Mouse (Mus musculus): ENCODE measurements around the gene Ppp1r18. TPM values are rescaled to one million over a fixed set of nuclear protein-coding genes. Genes with fewer than 3 reads are reported as not detected.

Gene Ppp1r18
- polyA plus RNA-seq, 1 experiment from 2014 or later = 20.1 TPM

GRCm38 (mm10) chr17:35900636-35901035 is 35.2 kb downstream of the Ppp1r18 start:
- Histone ChIP-seq H3K4me1 (ENCODE audit: control insufficient read depth, insufficient read depth, low read length) (peaks cover 29% of the 10 kb centered on the region), H3K36me3 (ENCODE audit: control insufficient read depth, insufficient read depth) (peaks cover 2% of the 10 kb centered on the region; the same call in 1 of the 2 replicates), H3K9ac (ENCODE audit: low read length) (no peak overlapping the region), H3K4me2 (ENCODE audit: low read depth, low read length) (no peak overlapping the region), H3K9me3 (replicated peaks; ENCODE audit: control insufficient read depth, low read length) (no peaks in the 10 kb centered on the region), H3K27me3 (ENCODE audit: control insufficient read depth, insufficient read depth, low read length) (no peaks in the 10 kb centered on the region), H3K4me3 (ENCODE audit: low read length) (no peak overlapping the region), H3K27ac (ENCODE audit: low read length) (no peak overlapping the region)
- ATAC-seq (replicated peaks; ENCODE audit: extremely low read depth, insufficient read depth, low FRiP score) = no peak
- WGBS = 74% methylated on average over 3 of the region's 3 CpGs

DNA sequence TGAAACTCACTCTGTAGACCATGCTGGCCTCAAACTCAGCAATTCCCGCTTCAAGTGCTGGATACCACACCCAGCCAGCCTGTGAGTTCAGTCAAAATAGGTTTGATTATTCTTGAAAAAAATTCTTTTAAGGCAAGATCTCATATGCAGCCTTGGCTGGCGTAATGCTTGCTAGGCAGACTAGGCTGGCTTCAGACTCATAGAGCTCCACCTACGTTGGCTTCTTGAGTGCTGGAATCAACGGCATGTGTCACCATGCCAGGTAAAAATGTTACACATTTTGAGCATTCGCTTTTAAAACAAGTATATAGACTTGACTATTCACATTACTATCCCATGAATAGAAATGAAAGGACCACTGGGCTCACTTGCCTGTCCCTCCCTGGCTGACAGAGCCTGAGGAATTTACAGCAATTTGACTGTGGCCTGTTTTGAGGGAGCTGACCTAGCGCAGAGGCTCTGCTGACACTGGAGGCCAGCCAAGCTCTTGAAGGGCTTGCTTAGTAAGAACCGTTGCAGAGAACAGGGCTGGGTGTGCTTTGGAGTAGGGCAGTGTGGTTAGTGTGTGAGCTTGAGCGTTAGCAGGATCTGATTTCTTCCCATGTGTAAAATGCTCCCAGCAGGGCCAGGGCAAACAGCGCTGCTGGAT is 38.1 kb downstream of the Ppp1r18 start:
- H3K9me3 ChIP-seq (replicated peaks; ENCODE audit: control insufficient read depth, low read length) = no peaks in the 10 kb centered on the region
- H3K4me1 ChIP-seq (ENCODE audit: control insufficient read depth, insufficient read depth, low read length) = peaks cover 19% of the 10 kb centered on the region
- peaks cover 8% of the 10 kb centered on the region; the same call in 1 of the 2 replicates for H3K36me3 ChIP-seq (ENCODE audit: control insufficient read depth, insufficient read depth)
- 62% methylated on average over 9 of the region's 9 CpGs for WGBS
- H3K4me2 ChIP-seq (ENCODE audit: low read depth, low read length) = no peak overlapping the region
- ATAC-seq (replicated peaks; ENCODE audit: extremely low read depth, insufficient read depth, low FRiP score) = peak; percentile 83
- peak overlapping the region; percentile 87 for H3K27ac ChIP-seq (ENCODE audit: low read length)
- H3K9ac ChIP-seq (ENCODE audit: low read length) = peak overlapping the region; percentile 58
- no peaks in the 10 kb centered on the region for H3K27me3 ChIP-seq (ENCODE audit: control insufficient read depth, insufficient read depth, low read length)
- no peak overlapping the region for H3K4me3 ChIP-seq (ENCODE audit: low read length)

- Histone ChIP-seq H3K4me3 (ENCODE audit: low read length) (no peak overlapping the region), H3K4me2 (ENCODE audit: low read depth, low read length) (no peak overlapping the region), H3K27me3 (ENCODE audit: control insufficient read depth, insufficient read depth, low read length) (no peaks in the 10 kb centered on the region), H3K9me3 (replicated peaks; ENCODE audit: control insufficient read depth, low read length) (no peaks in the 10 kb centered on the region), H3K27ac (ENCODE audit: low read length) (peak overlapping the region; percentile 87), H3K9ac (ENCODE audit: low read length) (peak overlapping the region; percentile 58), H3K4me1 (ENCODE audit: control insufficient read depth, insufficient read depth, low read length) (peaks cover 23% of the 10 kb centered on the region), H3K36me3 (ENCODE audit: control insufficient read depth, insufficient read depth) (peaks cover 8% of the 10 kb centered on the region; the same call in 1 of the 2 replicates)
- ATAC-seq (replicated peaks; ENCODE audit: extremely low read depth, insufficient read depth, low FRiP score) = 0 out of 2 replicates have a peak, but pooled peaks have one; percentile 8
- WGBS = 48% methylated on average over 4 of the region's 4 CpGs
Measured at GRCm38 (mm10) chr17:35903992-35904355, 38.6 kb downstream of the Ppp1r18 start.

DNA sequence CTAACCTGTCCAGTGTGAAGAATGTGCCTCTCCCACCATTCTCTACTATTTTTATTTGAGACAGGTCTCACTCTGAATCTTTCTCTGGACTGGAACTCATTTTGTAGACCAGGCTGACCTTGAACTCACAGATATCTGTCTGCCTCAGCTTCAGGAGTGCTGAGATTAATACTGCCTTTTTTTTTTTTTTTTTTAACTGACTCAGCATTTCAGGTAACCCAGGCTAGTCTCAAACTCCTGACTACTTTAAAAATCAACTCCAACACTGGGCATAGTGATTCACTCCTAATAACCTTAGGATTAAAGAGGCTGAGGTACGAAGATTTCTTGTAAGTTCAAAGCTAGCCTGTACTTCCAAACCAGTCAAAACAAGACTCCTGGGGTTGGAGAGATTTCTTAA is 40.2 kb downstream of the Ppp1r18 start:
- WGBS = 88% methylated on average over 1 of the region's 1 CpGs
- Histone ChIP-seq H3K9ac (ENCODE audit: low read length) (no peak overlapping the region), H3K27ac (ENCODE audit: low read length) (no peak overlapping the region), H3K4me2 (ENCODE audit: low read depth, low read length) (no peak overlapping the region), H3K4me3 (ENCODE audit: low read length) (no peak overlapping the region), H3K4me1 (ENCODE audit: control insufficient read depth, insufficient read depth, low read length) (peaks cover 30% of the 10 kb centered on the region), H3K27me3 (ENCODE audit: control insufficient read depth, insufficient read depth, low read length) (no peaks in the 10 kb centered on the region), H3K36me3 (ENCODE audit: control insufficient read depth, insufficient read depth) (peaks cover 8% of the 10 kb centered on the region; the same call in 1 of the 2 replicates), H3K9me3 (replicated peaks; ENCODE audit: control insufficient read depth, low read length) (no peaks in the 10 kb centered on the region)
- no peak for ATAC-seq (replicated peaks; ENCODE audit: extremely low read depth, insufficient read depth, low FRiP score)

DNA sequence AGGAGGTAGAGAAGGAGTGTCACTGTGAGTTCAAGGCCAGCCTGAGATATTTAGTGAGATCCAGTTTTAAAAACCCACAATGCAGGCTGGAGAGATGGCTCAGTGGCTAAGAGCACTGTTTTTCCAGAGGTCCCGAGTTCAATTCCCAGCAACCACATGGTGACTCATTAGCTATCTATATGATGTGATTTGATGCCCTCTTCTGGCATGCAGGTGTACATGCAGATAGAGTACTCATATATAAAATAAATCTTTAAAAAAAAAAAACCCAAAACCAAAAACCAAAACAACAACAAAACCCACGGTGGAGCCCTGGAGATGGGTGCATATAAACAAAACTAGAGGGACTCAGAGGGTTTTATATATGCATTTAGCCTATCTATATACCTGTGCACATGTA is 42.2 kb downstream of the Ppp1r18 start:
- H3K4me1 ChIP-seq (ENCODE audit: control insufficient read depth, insufficient read depth, low read length) = peaks cover 28% of the 10 kb centered on the region
- H3K4me3 ChIP-seq (ENCODE audit: low read length) = no peak overlapping the region
- ATAC-seq (replicated peaks; ENCODE audit: extremely low read depth, insufficient read depth, low FRiP score) = no peak
- H3K9ac ChIP-seq (ENCODE audit: low read length) = no peak overlapping the region
- no peaks in the 10 kb centered on the region for H3K9me3 ChIP-seq (replicated peaks; ENCODE audit: control insufficient read depth, low read length)
- no peak overlapping the region for H3K4me2 ChIP-seq (ENCODE audit: low read depth, low read length)
- H3K27ac ChIP-seq (ENCODE audit: low read length) = no peak overlapping the region
- no peaks in the 10 kb centered on the region for H3K27me3 ChIP-seq (ENCODE audit: control insufficient read depth, insufficient read depth, low read length)
- WGBS = 70% methylated on average over 2 of the region's 2 CpGs
- H3K36me3 ChIP-seq (ENCODE audit: control insufficient read depth, insufficient read depth) = peaks cover 15% of the 10 kb centered on the region

- 21% methylated on average over 20 of the region's 20 CpGs for WGBS
- no peaks in the 10 kb centered on the region for H3K9me3 ChIP-seq (replicated peaks; ENCODE audit: control insufficient read depth, low read length)
- H3K4me3 ChIP-seq (ENCODE audit: low read length) = peak overlapping the region; percentile 81
- H3K4me1 ChIP-seq (ENCODE audit: control insufficient read depth, insufficient read depth, low read length) = peaks cover 12% of the 10 kb centered on the region
- peak overlapping the region; percentile 84 for H3K27ac ChIP-seq (ENCODE audit: low read length)
- ATAC-seq (replicated peaks; ENCODE audit: extremely low read depth, insufficient read depth, low FRiP score) = peak; percentile 19
- H3K4me2 ChIP-seq (ENCODE audit: low read depth, low read length) = peak overlapping the region; percentile 74
- peak overlapping the region; percentile 82 for H3K9ac ChIP-seq (ENCODE audit: low read length)
- H3K27me3 ChIP-seq (ENCODE audit: control insufficient read depth, insufficient read depth, low read length) = no peaks in the 10 kb centered on the region
- peaks cover 23% of the 10 kb centered on the region for H3K36me3 ChIP-seq (ENCODE audit: control insufficient read depth, insufficient read depth)
Measured at GRCm38 (mm10) chr17:35909186-35909918, 44.0 kb downstream of the Ppp1r18 start.

- H3K27ac ChIP-seq (ENCODE audit: low read length) = peak within 1 kb of the TSS; percentile 84
Measured at GRCm38 (mm10) chr17:35909919-35910369, 44.6 kb downstream of the Ppp1r18 start, which contains the start of gene Atat1. Atat1 (minus strand) TSS chr17:35910075.

DNA sequence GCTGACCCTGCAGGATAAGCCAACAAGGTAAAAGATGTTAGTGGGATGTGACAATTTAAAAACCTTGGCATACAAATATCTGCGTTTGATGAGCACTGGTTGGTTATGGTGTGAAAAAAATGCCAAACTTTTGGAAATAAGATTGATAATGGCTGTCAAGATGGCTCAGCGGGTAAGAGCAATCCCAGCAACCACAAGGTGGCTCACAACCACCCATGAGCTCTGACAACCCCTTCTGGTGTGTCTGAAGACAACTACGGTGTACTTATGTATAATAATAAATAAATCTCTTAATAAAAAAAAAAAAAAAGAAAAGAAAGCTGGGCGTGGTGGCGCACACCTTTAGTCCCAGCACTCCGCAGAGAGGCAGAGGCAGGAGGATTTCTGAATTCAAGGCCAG is 49.6 kb downstream of the Ppp1r18 start:
- Histone ChIP-seq H3K27me3 (ENCODE audit: control insufficient read depth, insufficient read depth, low read length) (no peaks in the 10 kb centered on the region), H3K27ac (ENCODE audit: low read length) (no peak overlapping the region), H3K9ac (ENCODE audit: low read length) (no peak overlapping the region), H3K36me3 (ENCODE audit: control insufficient read depth, insufficient read depth) (peaks cover 17% of the 10 kb centered on the region), H3K4me3 (ENCODE audit: low read length) (peak overlapping the region; percentile 72; the same call in 1 of the 2 replicates), H3K4me1 (ENCODE audit: control insufficient read depth, insufficient read depth, low read length) (peaks cover 20% of the 10 kb centered on the region), H3K4me2 (ENCODE audit: low read depth, low read length) (peak overlapping the region; percentile 74), H3K9me3 (replicated peaks; ENCODE audit: control insufficient read depth, low read length) (no peaks in the 10 kb centered on the region)
- WGBS = 76% methylated on average over 6 of the region's 6 CpGs
- ATAC-seq (replicated peaks; ENCODE audit: extremely low read depth, insufficient read depth, low FRiP score) = no peak

More at GRCm38 (mm10) chr17:35909919-35910369, 44.6 kb downstream of the Ppp1r18 start, which contains the start of gene Atat1:
- ATAC-seq (replicated peaks; ENCODE audit: extremely low read depth, insufficient read depth, low FRiP score) = peak; percentile 75
- Histone ChIP-seq H3K9me3 (replicated peaks; ENCODE audit: control insufficient read depth, low read length) (no peaks in the 10 kb centered on the region), H3K9ac (ENCODE audit: low read length) (peak within 1 kb of the TSS; percentile 82), H3K4me2 (ENCODE audit: low read depth, low read length) (peak within 1 kb of the TSS; percentile 74), H3K4me3 (ENCODE audit: low read length) (peak within 1 kb of the TSS; percentile 81), H3K27me3 (ENCODE audit: control insufficient read depth, insufficient read depth, low read length) (no peaks in the 10 kb centered on the region), H3K4me1 (ENCODE audit: control insufficient read depth, insufficient read depth, low read length) (peaks cover 14% of the 10 kb centered on the region), H3K36me3 (ENCODE audit: control insufficient read depth, insufficient read depth) (peaks cover 25% of the 10 kb centered on the region)
- WGBS = 2% methylated on average over 25 of the region's 25 CpGs

All from heart, embryonic 16.5 days (tissue).